In the genomic region with DNA sequence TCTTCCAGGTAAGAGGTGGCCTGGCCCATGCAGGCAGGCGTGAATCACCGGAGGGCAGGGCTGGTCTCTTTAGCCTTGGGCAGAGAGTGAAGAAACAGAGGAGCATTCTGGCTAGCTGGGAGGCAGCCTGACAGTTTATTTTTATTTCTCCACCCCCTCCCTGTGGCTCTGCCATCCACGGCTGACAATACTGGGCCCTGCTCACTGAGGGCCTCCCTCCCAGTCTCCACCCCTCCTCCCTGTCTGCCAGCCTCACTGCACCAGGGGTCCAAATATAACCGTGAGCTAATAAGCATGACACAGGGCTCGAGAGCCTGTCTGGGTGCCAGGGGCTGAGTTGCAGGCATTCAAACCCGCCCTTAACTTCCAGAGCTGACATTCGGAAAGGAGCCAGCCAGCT, we compare ENCODE assay signal across 8 mouse cellular contexts. TPM values are rescaled to one million over a fixed set of nuclear protein-coding genes. Genes with fewer than 3 reads are reported as not detected.
DNase-seq lines count a peak whose midpoint lies in the region; ATAC-seq lines count a peak whose summit lies in the region.

No protein-coding gene starts in this region.

- H3K9me3 ChIP-seq in kidney, embryonic 16.5 days (ENCODE audit: low read length) = no peaks in the 10 kb centered on the region

- H3K4me2 ChIP-seq in kidney, embryonic 16.5 days (replicated peaks; ENCODE audit: low read depth, low read length) = no peak overlapping the region

- ATAC-seq in kidney, embryonic 16.5 days (ENCODE audit: low FRiP score, low TSS enrichment) = no peak

- H3K4me1 ChIP-seq in kidney, embryonic 16.5 days (ENCODE audit: insufficient read depth, low read length) = peaks cover 48% of the 10 kb centered on the region

- 36% methylated on average over 7 of the region's 7 CpGs for WGBS in kidney, embryonic 16.5 days

- H3K36me3 ChIP-seq in kidney, embryonic 16.5 days (ENCODE audit: insufficient read depth, low read length) = no peaks in the 10 kb centered on the region

- H3K9ac ChIP-seq in kidney, embryonic 16.5 days (replicated peaks; ENCODE audit: low read length) = peak overlapping the region; percentile 17; the same call in 1 of the 2 replicates

- H3K4me3 ChIP-seq in kidney, embryonic 16.5 days (ENCODE audit: low read length) = no peak overlapping the region

- no peak for DNase-seq in kidney, adult 11 months
- DNase-seq in adrenal gland, postnatal 36 days = peak; percentile 76 to 83
- peak; percentile 99 for DNase-seq in heart, adult 11 months
- DNase-seq in layer of hippocampus, adult 8-10 months (ENCODE audit: low spot score in 2 of 2) = peak; percentile 14 to 18
- peak; percentile 87 for DNase-seq in lung, postnatal 25 days (ENCODE audit: low spot score)
- no peak for DNase-seq in retina, embryonic 14.5 days (ENCODE audit: low spot score)
- no peak for DNase-seq in thymus, postnatal 14 days

- no peaks in the 10 kb centered on the region for H3K27me3 ChIP-seq in kidney, embryonic 16.5 days (ENCODE audit: insufficient read depth, low read length)

- H3K27ac ChIP-seq in kidney, embryonic 16.5 days (ENCODE audit: low read length) = no peak overlapping the region; the same call in 1 of the 2 replicates

RNA-seq across cellular contexts. Expression of a gene that starts 6.6 kb away (rescaled TPM):
- 41.6 and 48.3 TPM in 2 replicates for polyA plus RNA-seq in kidney, embryonic 16.5 days (2015; fragmentation: Nextera tagmentation; extraction: Ambion mirVana)
- total RNA-seq in adrenal gland, postnatal 36 days (2021) = 10 to 100 TPM; 44.6 to 85.9 TPM
- 10 to 100 TPM in 3 of 4 experiments, 1 to 10 TPM in 1; 9.1 to 14.2 (median 12.7) TPM for total RNA-seq in layer of hippocampus, adult 8-10 months (2022)

Comparison
In these comparisons a context has a peak if more than half of its experiments do, and no peak if none do; other contexts are left out.
1. DNase-seq: peak in adrenal gland, postnatal 36 days (2 of 2), heart, adult 11 months (single experiment), layer of hippocampus, adult 8-10 months (2 of 2) and lung, postnatal 25 days (single experiment); none in kidney, adult 11 months (single experiment), retina, embryonic 14.5 days (single experiment) and thymus, postnatal 14 days (single experiment).